Mouse (Mus musculus) forebrain, embryonic 10.5 days (tissue): ENCODE results near the gene Serpine2. TPM values are rescaled to one million over a fixed set of nuclear protein-coding genes. Genes with fewer than 3 reads are reported as not detected.

Experiments used
- DNase-seq: peaks from one replicate; pipeline ENCODE4 v3.0.0-alpha.2; 2017; ENCODE audit warnings: low spot score; ENCODE audit errors: extremely low spot score
- H3K27ac ChIP-seq: fragments of 300-500 bp; sonication (generic); 2 replicates; pipeline ENCODE4 v1.5.1; 2016; ENCODE audit warnings: mild to moderate bottlenecking
- H3K27me3 ChIP-seq: fragments of 300-500 bp; sonication (generic); 2 replicates; pipeline ENCODE4 v1.6.1; 2016; ENCODE audit warnings: mild to moderate bottlenecking; ENCODE audit not compliant: poor library complexity, severe bottlenecking
- H3K36me3 ChIP-seq: fragments of 300-500 bp; sonication (generic); replicated peaks from 2 replicates; pipeline ENCODE4 v1.6.1; 2016; ENCODE audit warnings: mild to moderate bottlenecking, moderate library complexity
- H3K4me1 ChIP-seq: fragments of 300-500 bp; sonication (generic); 2 replicates; pipeline ENCODE4 v1.6.1; 2016
- H3K4me3 ChIP-seq: fragments of 300-500 bp; sonication (generic); 2 replicates; pipeline ENCODE4 v1.5.1; 2016; ENCODE audit warnings: mild to moderate bottlenecking, moderate library complexity
- H3K9me3 ChIP-seq: fragments of 300-500 bp; sonication (generic); 2 replicates; pipeline ENCODE4 v1.6.1; 2016; ENCODE audit warnings: mild to moderate bottlenecking, moderate library complexity
- WGBS: fragments of 180-500 bp; shearing (Covaris S2); methylation state at CpG from one replicate; pipeline ENCODE4 v1.1.7; 2016; 5-methylcytosine and 5-hydroxymethylcytosine counted together
- polyA plus RNA-seq: library from polyadenylated mRNA; unstranded; fragments of >200 nt; fragmentation: Nextera tagmentation; extraction: Ambion mirVana; gene quantifications from 2 replicates; pipeline ENCODE4 v1.2.1, GENCODE M21; 2016

Gene Serpine2
- polyA plus RNA-seq: 52.4 and 53.3 TPM in 2 replicates

GRCm38 (mm10) chr1:79861130-79861942 lies at the start of gene Serpine2:
TSS of gene Serpine2 (minus strand) at chr1:79861180.
- H3K27me3 ChIP-seq: peaks cover 64% of the 10 kb centered on the region
- DNase-seq: no peak

GRCm38 (mm10) chr1:79907811-79908210 lies 46.8 kb upstream of the Serpine2 start:
- Histone ChIP-seq H3K4me1 (no peaks in the 10 kb centered on the region), H3K4me3 (no peak overlapping the region), H3K36me3 (no peaks in the 10 kb centered on the region), H3K9me3 (peaks cover 5% of the 10 kb centered on the region; the same call in 1 of the 2 replicates), H3K27ac (no peak overlapping the region), H3K27me3 (no peaks in the 10 kb centered on the region)
- no peak for DNase-seq
- WGBS: 87% methylated on average over 4 of the region's 4 CpGs

More at GRCm38 (mm10) chr1:79861130-79861942, at the start of gene Serpine2:
- 48% methylated on average over 6 of the region's 6 CpGs for WGBS
- H3K4me3 ChIP-seq: no peak within 1 kb of the TSS
- no peaks in the 10 kb centered on the region for H3K36me3 ChIP-seq
- H3K27ac ChIP-seq: no peak within 1 kb of the TSS
- H3K9me3 ChIP-seq: no peaks in the 10 kb centered on the region
- peaks cover 55% of the 10 kb centered on the region for H3K4me1 ChIP-seq

GRCm38 (mm10) chr1:79905241-79905640 lies 44.3 kb upstream of the Serpine2 start:
- Histone ChIP-seq H3K4me1 (no peaks in the 10 kb centered on the region), H3K27ac (no peak overlapping the region), H3K9me3 (no peaks in the 10 kb centered on the region), H3K27me3 (no peaks in the 10 kb centered on the region), H3K36me3 (no peaks in the 10 kb centered on the region), H3K4me3 (no peak overlapping the region)
- WGBS: 83% methylated on average over 3 of the region's 3 CpGs
- no peak for DNase-seq

GRCm38 (mm10) chr1:79902901-79903300 lies 41.9 kb upstream of the Serpine2 start:
- Histone ChIP-seq H3K27ac (no peak overlapping the region), H3K4me3 (no peak overlapping the region), H3K4me1 (no peaks in the 10 kb centered on the region), H3K36me3 (no peaks in the 10 kb centered on the region), H3K27me3 (no peaks in the 10 kb centered on the region), H3K9me3 (no peaks in the 10 kb centered on the region)
- DNase-seq: no peak
- 85% methylated on average over 2 of the region's 2 CpGs for WGBS

GRCm38 (mm10) chr1:79882648-79883047 lies 21.7 kb upstream of the Serpine2 start:
- H3K9me3 ChIP-seq: no peaks in the 10 kb centered on the region
- WGBS: 89% methylated on average over 3 of the region's 3 CpGs
- no peaks in the 10 kb centered on the region for H3K36me3 ChIP-seq
- H3K27me3 ChIP-seq: no peaks in the 10 kb centered on the region
- H3K4me3 ChIP-seq: no peak overlapping the region
- no peaks in the 10 kb centered on the region for H3K4me1 ChIP-seq
- DNase-seq: no peak
- no peak overlapping the region for H3K27ac ChIP-seq

GRCm38 (mm10) chr1:79874741-79875140 lies 13.8 kb upstream of the Serpine2 start:
- Histone ChIP-seq H3K4me1 (peaks cover 5% of the 10 kb centered on the region), H3K27ac (no peak overlapping the region), H3K27me3 (no peaks in the 10 kb centered on the region), H3K4me3 (no peak overlapping the region), H3K36me3 (no peaks in the 10 kb centered on the region), H3K9me3 (no peaks in the 10 kb centered on the region)
- DNase-seq: no peak
- 57% methylated on average over 3 of the region's 3 CpGs for WGBS

GRCm38 (mm10) chr1:79860411-79861039 lies 455 bp downstream of the Serpine2 start:
- Histone ChIP-seq H3K27me3 (peaks cover 65% of the 10 kb centered on the region), H3K27ac (no peak overlapping the region), H3K4me3 (no peak overlapping the region), H3K9me3 (no peaks in the 10 kb centered on the region), H3K36me3 (no peaks in the 10 kb centered on the region), H3K4me1 (peaks cover 55% of the 10 kb centered on the region)
- no peak for DNase-seq
- WGBS: 64% methylated on average over 12 of the region's 12 CpGs

- peaks cover 65% of the 10 kb centered on the region for H3K27me3 ChIP-seq
- H3K36me3 ChIP-seq: no peaks in the 10 kb centered on the region
- WGBS: 85% methylated on average over 5 of the region's 5 CpGs
- H3K9me3 ChIP-seq: no peaks in the 10 kb centered on the region
- no peak overlapping the region for H3K4me3 ChIP-seq
- DNase-seq: no peak
- no peak overlapping the region for H3K27ac ChIP-seq
- H3K4me1 ChIP-seq: peaks cover 55% of the 10 kb centered on the region
Observed at GRCm38 (mm10) chr1:79859975-79860374, 1.0 kb downstream of the Serpine2 start.

GRCm38 (mm10) chr1:79859026-79859425 lies 2.0 kb downstream of the Serpine2 start:
- Histone ChIP-seq H3K9me3 (no peaks in the 10 kb centered on the region), H3K4me3 (peak overlapping the region; percentile 75), H3K27ac (peak overlapping the region; percentile 92), H3K36me3 (no peaks in the 10 kb centered on the region), H3K4me1 (peaks cover 55% of the 10 kb centered on the region), H3K27me3 (peaks cover 65% of the 10 kb centered on the region)
- no peak for DNase-seq
- 23% methylated on average over 4 of the region's 4 CpGs for WGBS

- H3K36me3 ChIP-seq: no peaks in the 10 kb centered on the region
- peak overlapping the region; percentile 75 for H3K4me3 ChIP-seq
- peaks cover 55% of the 10 kb centered on the region for H3K4me1 ChIP-seq
- whole genome bisulfite sequencing: under 1% methylated on average over 71 of the region's 76 CpGs
- peak overlapping the region; percentile 92 for H3K27ac ChIP-seq
- no peaks in the 10 kb centered on the region for H3K9me3 ChIP-seq
- DNase-seq: peak; percentile 45
- peaks cover 65% of the 10 kb centered on the region for H3K27me3 ChIP-seq
Observed at GRCm38 (mm10) chr1:79858389-79858994, 2.5 kb downstream of the Serpine2 start.

- 2% methylated on average over 32 of the region's 32 CpGs for WGBS
Observed at GRCm38 (mm10) chr1:79857681-79858388, 3.1 kb downstream of the Serpine2 start.

GRCm38 (mm10) chr1:79856756-79857155 lies 4.2 kb downstream of the Serpine2 start:
- peaks cover 50% of the 10 kb centered on the region for H3K4me1 ChIP-seq
- 50% methylated on average over 4 of the region's 4 CpGs for WGBS
- peaks cover 48% of the 10 kb centered on the region for H3K27me3 ChIP-seq
- H3K27ac ChIP-seq: no peak overlapping the region
- H3K9me3 ChIP-seq: no peaks in the 10 kb centered on the region
- no peaks in the 10 kb centered on the region for H3K36me3 ChIP-seq
- no peak overlapping the region for H3K4me3 ChIP-seq
- no peak for DNase-seq

More at GRCm38 (mm10) chr1:79857681-79858388, 3.1 kb downstream of the Serpine2 start:
- Histone ChIP-seq H3K4me1 (peaks cover 55% of the 10 kb centered on the region), H3K27ac (peak overlapping the region; percentile 92), H3K9me3 (no peaks in the 10 kb centered on the region), H3K27me3 (peaks cover 59% of the 10 kb centered on the region), H3K36me3 (no peaks in the 10 kb centered on the region), H3K4me3 (peak overlapping the region; percentile 75)
- DNase-seq: peak; percentile 39
